Mouse (Mus musculus) limb, embryonic 11.5 days (tissue): ENCODE measurements around the gene Hamp2. TPM values are rescaled to one million over a fixed set of nuclear protein-coding genes. Genes with fewer than 3 reads are reported as not detected.
"Not testable (repeated sequence)": the region's sequence is repeated elsewhere in the genome, so short reads cannot be mapped to it uniquely, and the experiment has no call there.

Experiments used
- ATAC-seq: fragments of 200-750 bp; cut with Nextera tagmentation; 2 replicates; pipeline ENCODE4 v1.8.0; 2017; ENCODE audit warnings: low read depth; ENCODE audit not compliant: insufficient number of reproducible peaks, low FRiP score, low TSS enrichment
- DNase-seq: peaks from one replicate; pipeline ENCODE4 v3.0.0-alpha.2; 2015; ENCODE audit warnings: low spot score
- H3K27ac ChIP-seq: fragments of 300-500 bp; sonication (generic); replicated peaks from 2 replicates; pipeline ENCODE4 v1.5.1; 2014; ENCODE audit warnings: low read depth, mild to moderate bottlenecking, low read length
- H3K27me3 ChIP-seq: fragments of 300-500 bp; sonication (generic); 2 replicates; pipeline ENCODE4 v1.6.1; 2014; ENCODE audit warnings: mild to moderate bottlenecking, low read length, mixed read lengths; ENCODE audit not compliant: control insufficient read depth, insufficient read depth
- H3K36me3 ChIP-seq: fragments of 300-500 bp; sonication (generic); 2 replicates; pipeline ENCODE4 v1.6.1; 2014; ENCODE audit warnings: mild to moderate bottlenecking, low read length, moderate library complexity, mixed read lengths; ENCODE audit not compliant: control insufficient read depth, insufficient read depth
- H3K4me1 ChIP-seq: fragments of 300-500 bp; sonication (generic); 2 replicates; pipeline ENCODE4 v1.6.1; 2014; ENCODE audit warnings: low read length, mixed read lengths; ENCODE audit not compliant: control insufficient read depth, insufficient read depth
- H3K4me2 ChIP-seq: fragments of 300-500 bp; sonication (generic); 2 replicates; pipeline ENCODE4 v1.6.1; 2014; ENCODE audit warnings: low read depth, mild to moderate bottlenecking, moderate library complexity; ENCODE audit not compliant: severe bottlenecking
- H3K4me3 ChIP-seq: fragments of 300-500 bp; sonication (generic); 2 replicates; pipeline ENCODE4 v1.5.1; 2014; ENCODE audit warnings: low read depth, low read length
- H3K9ac ChIP-seq: fragments of 300-500 bp; sonication (generic); 2 replicates; pipeline ENCODE4 v1.6.1; 2014; ENCODE audit warnings: mild to moderate bottlenecking, low read length
- H3K9me3 ChIP-seq: fragments of 300-500 bp; sonication (generic); 2 replicates; pipeline ENCODE4 v1.6.1; 2016; ENCODE audit warnings: low read length; ENCODE audit not compliant: control insufficient read depth
- WGBS: fragments of 180-500 bp; shearing (Covaris S2); extraction: QIAGEN DNeasy Blood & Tissue Kit; methylation state at CpG from one replicate; pipeline ENCODE4 v1.1.7; 2014; 5-methylcytosine and 5-hydroxymethylcytosine counted together
- polyA plus RNA-seq: library from polyadenylated mRNA; unstranded; fragments of >200 nt; fragmentation: Nextera tagmentation; extraction: Ambion mirVana; gene quantifications from 2 replicates; pipeline ENCODE4 v1.2.1, GENCODE M21; 2014

Hamp2 gene
- polyA plus RNA-seq, 1 experiment from 2014 or later = not detected

- 92% methylated on average over 7 of the region's 7 CpGs for WGBS
- not testable (repeated sequence) for DNase-seq, H3K4me2 ChIP-seq, H3K9me3 ChIP-seq, H3K27ac ChIP-seq, H3K4me1 ChIP-seq, H3K36me3 ChIP-seq, H3K4me3 ChIP-seq, ATAC-seq, H3K9ac ChIP-seq, H3K27me3 ChIP-seq
Observed at GRCm38 (mm10) chr7:30945466-30945865, 21.0 kb upstream of the Hamp2 start.

GRCm38 (mm10) chr7:30944706-30945105, 20.2 kb upstream of the Hamp2 start:
- H3K4me3 ChIP-seq, H3K27ac ChIP-seq, H3K27me3 ChIP-seq, H3K4me2 ChIP-seq, H3K9ac ChIP-seq, ATAC-seq, H3K36me3 ChIP-seq, H3K9me3 ChIP-seq, H3K4me1 ChIP-seq, DNase-seq: not testable (repeated sequence)
- 60% methylated on average over 2 of the region's 2 CpGs for WGBS

DNA sequence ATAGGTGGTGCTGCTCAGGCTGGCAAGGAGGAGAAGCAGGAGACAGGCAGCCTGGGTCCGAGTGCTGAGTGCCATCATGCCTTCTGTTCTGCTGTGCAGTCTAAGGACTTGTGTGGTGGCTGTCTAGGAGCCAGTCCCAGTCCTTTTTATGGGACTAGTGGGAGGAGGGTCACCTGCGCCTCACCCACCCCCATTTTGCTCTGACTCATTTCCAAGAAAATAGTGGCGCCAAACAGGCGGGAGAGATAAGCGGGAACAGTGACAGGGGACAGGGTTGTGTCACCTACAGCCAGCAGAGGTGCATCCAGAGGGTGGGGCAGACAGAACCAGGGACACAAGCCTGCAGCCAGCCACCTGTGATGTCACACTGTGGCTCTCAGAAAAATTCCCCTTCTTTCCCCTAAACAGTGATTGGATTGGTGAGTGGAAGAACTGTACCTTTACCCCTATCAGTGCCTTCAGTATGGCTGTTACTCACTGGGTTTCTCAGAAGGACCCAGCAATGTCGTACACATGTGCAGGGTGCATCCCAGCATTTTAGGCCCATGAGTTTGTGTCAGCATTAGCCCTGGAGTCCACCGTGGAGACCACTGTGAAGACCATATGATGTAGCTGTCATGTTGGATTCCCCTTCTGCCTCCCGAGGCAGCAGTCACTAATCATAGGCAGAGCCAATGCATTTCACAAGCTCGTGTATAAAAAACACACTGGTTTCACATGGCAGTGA, 19.6 kb upstream of the Hamp2 start, which contains the start of gene Hamp:
Hamp (minus strand) TSS at position 124 of the 727 bp plus-strand sequence.
- no peaks in the 10 kb centered on the region for H3K27me3 ChIP-seq
- 68% methylated on average over 9 of the region's 9 CpGs for WGBS
- no peaks in the 10 kb centered on the region for H3K4me1 ChIP-seq
- H3K9ac ChIP-seq = no peak within 1 kb of the TSS
- ATAC-seq = no peak
- peaks cover 1% of the 10 kb centered on the region; the same call in 1 of the 2 replicates for H3K36me3 ChIP-seq
- H3K4me2 ChIP-seq = no peak within 1 kb of the TSS
- H3K9me3 ChIP-seq = no peaks in the 10 kb centered on the region
- DNase-seq = no peak
- H3K27ac ChIP-seq = no peak within 1 kb of the TSS
- H3K4me3 ChIP-seq = no peak within 1 kb of the TSS

DNA sequence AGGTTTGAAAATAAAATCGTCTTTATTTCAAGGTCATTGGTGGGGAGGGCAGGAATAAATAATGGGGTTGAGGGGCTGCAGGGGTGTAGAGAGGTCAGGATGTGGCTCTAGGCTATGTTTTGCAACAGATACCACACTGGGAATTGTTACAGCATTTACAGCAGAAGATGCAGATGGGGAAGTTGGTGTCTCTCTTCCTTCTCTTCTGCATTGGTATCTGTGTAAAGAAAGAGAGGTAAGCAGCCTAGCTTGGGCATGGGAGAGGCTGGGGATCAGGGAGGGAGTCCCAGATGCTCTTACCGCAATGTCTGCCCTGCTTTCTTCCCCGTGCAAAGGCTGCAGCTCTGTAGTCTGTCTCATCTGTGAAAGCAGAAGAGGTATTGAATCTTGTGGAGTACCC, 17.9 kb upstream of the Hamp2 start:
- DNase-seq, H3K4me2 ChIP-seq, ATAC-seq, H3K36me3 ChIP-seq, H3K27me3 ChIP-seq, H3K4me1 ChIP-seq, H3K9me3 ChIP-seq, H3K27ac ChIP-seq, H3K9ac ChIP-seq, H3K4me3 ChIP-seq: not testable (repeated sequence)
- WGBS = 49% methylated on average over 3 of the region's 3 CpGs

- H3K4me3 ChIP-seq, DNase-seq, H3K9me3 ChIP-seq, H3K9ac ChIP-seq, H3K27me3 ChIP-seq, H3K4me2 ChIP-seq, H3K36me3 ChIP-seq, H3K27ac ChIP-seq, ATAC-seq, H3K4me1 ChIP-seq: not testable (repeated sequence)
- WGBS = 79% methylated on average over 1 of the region's 1 CpGs
Observed at GRCm38 (mm10) chr7:30940070-30940469, 15.6 kb upstream of the Hamp2 start.

DNA sequence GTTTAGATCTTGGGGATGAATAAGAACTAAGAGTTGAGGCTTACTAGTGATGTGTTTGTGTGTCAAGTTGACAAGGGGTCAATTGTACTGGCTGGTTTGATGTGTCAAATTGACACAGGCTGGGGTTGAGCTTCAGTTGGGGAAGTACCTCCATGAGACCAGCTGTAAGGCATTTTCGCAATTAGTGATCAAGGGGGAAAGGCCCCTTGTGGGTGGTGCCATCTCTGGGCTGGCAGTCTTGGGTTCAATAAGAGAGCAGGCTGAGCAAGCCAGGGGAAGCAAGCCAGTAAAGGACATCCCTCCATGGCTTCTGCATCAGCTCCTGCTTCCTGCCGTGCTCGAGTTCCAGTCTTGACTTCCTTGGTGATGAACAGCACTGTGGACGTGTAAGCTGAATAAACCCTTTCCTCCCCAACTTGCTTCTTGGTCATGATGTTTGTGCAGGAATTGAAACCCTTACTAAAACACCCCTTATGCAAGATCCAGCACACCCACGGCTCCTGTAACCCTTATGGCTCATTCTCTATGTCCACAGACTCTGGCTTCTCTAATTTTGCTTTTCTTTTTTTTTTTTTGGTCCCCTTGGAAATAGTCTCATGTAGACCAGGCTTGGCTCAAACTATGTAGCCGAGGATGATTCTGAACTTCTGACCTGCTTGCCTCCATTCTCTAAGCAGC, 11.1 kb upstream of the Hamp2 start:
- not testable (repeated sequence) for H3K36me3 ChIP-seq, ATAC-seq, H3K4me2 ChIP-seq, H3K4me1 ChIP-seq, H3K27me3 ChIP-seq, H3K9ac ChIP-seq, H3K9me3 ChIP-seq, DNase-seq, H3K27ac ChIP-seq, H3K4me3 ChIP-seq
- WGBS = 80% methylated on average over 6 of the region's 6 CpGs

GRCm38 (mm10) chr7:30924071-30924470, 410 bp downstream of the Hamp2 start:
- WGBS = 75% methylated on average over 3 of the region's 3 CpGs
- DNase-seq (no peak), ATAC-seq (no peak)
- no peaks in the 10 kb centered on the region for H3K4me1 ChIP-seq
- no peak overlapping the region for H3K4me3 ChIP-seq
- H3K27ac ChIP-seq = no peak overlapping the region
- H3K36me3 ChIP-seq = no peaks in the 10 kb centered on the region
- no peak overlapping the region for H3K4me2 ChIP-seq
- no peak overlapping the region for H3K9ac ChIP-seq
- H3K9me3 ChIP-seq = no peaks in the 10 kb centered on the region
- no peaks in the 10 kb centered on the region for H3K27me3 ChIP-seq

- whole genome bisulfite sequencing = 44% methylated on average over 3 of the region's 3 CpGs
- H3K27me3 ChIP-seq, H3K9ac ChIP-seq, ATAC-seq, DNase-seq, H3K36me3 ChIP-seq, H3K27ac ChIP-seq, H3K4me2 ChIP-seq, H3K4me3 ChIP-seq, H3K9me3 ChIP-seq, H3K4me1 ChIP-seq: not testable (repeated sequence)
Observed at GRCm38 (mm10) chr7:30922490-30922889, 2.0 kb downstream of the Hamp2 start.
